Mouse (Mus musculus) R1 (cell line): ENCODE measurements around the gene C1qtnf4.

ENCODE experiments used
- DNase-seq: peaks from one replicate; pipeline ENCODE4 v3.0.0-alpha.2; 2018; ENCODE audit warnings: low read depth, low spot score

The C1qtnf4 gene

DNA sequence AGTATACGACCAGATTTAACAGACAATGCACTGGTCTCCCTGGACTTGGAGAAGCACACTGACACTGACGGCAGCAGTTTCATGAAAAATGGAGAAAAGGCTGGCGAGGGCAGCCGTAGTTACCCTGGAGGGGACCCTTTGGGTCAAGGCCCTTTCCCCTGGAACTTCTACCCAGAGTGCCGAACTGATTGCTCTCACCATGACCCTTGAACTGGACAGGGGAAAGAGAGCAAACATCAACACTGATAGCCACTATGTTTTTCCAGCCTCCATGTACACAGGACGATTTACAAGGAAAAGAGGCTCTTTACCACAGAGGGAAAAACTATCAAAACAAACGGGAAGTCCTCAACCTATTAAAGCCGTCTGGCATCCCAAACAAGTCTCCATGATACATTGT lies 46.2 kb downstream of the C1qtnf4 start:
- no peak for DNase-seq

GRCm38 (mm10) chr2:90932273-90932672 lies 46.6 kb downstream of the C1qtnf4 start:
- DNase-seq: no peak

DNA sequence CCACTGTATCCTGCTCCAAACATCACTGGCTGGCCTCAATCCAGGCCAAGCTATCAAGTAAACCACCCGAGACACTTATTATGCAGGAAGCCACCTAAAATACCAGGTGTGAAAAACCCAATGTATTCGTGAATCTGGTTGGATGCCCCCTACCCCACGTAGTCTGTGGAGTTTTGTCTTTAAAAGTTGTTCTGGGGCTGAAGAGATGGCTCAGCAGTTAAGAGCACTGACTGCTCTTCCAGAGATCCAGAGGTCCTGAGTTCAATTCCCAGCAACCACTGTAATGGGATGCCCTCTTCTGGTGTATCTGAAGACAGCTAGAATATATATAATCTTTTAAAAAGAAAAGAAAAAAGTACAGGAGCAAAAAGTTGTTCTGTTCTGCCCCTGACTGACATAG lies 52.7 kb downstream of the C1qtnf4 start:
- DNase-seq: no peak

- DNase-seq: no peak
Observed at GRCm38 (mm10) chr2:90939750-90940149, 54.1 kb downstream of the C1qtnf4 start.
